Mouse (Mus musculus): ENCODE data around the gene Tex13c1.

Tex13c1 gene

DNA sequence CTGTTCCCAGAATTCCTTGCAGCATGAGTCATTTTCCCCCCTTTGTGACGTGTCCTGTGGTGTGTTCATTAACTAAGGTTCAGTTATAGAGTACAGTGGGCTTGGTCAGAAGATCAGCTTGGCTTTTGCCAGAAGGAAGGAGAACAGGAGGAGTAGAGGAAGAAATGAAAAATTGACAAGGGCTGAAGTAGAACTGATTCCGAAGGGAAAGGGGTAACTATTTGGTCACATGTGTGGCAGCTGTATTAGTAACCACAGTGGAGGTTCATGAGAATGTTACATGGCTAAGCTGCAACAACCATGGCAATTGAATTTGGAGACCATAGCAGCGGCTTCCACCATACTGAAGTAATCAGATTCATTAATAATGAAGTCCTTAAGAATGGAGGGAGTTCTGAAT, at the start of gene Tex13c1:
TSS of gene Tex13c1 (plus strand) at position 301 of the 400 bp plus-strand sequence.
- no peak for DNase-seq (ENCODE audit: low read depth)

Measured in 416B (cell line).